Mouse (Mus musculus) CH12.LX (cell line): ENCODE measurements around the gene Rbpjl. TPM values are rescaled to one million over a fixed set of nuclear protein-coding genes. Genes with fewer than 3 reads are reported as not detected.

Experiments used
- DNase-seq: peaks from one replicate; pipeline ENCODE4 v3.0.0-alpha.2; 2013; ENCODE audit errors: extremely low read depth
- H3K27ac ChIP-seq: 2 replicates; pipeline ENCODE4 v1.5.1; 2012; ENCODE audit warnings: low read depth, mild to moderate bottlenecking, control low read depth, moderate library complexity; ENCODE audit not compliant: insufficient read depth
- H3K27me3 ChIP-seq: replicated peaks from 2 replicates; pipeline ENCODE3; 2012; ENCODE audit warnings: inconsistent platforms
- H3K36me3 ChIP-seq, 2 experiments: replicated peaks in 1 of 2; 2 replicates each; pipeline versions ENCODE3 to v1.6.1; 2012; ENCODE audit warnings: inconsistent platforms in 1 of 2, low read length in 1 of 2, mild to moderate bottlenecking in 1 of 2, mixed read lengths in 1 of 2, moderate library complexity in 1 of 2; ENCODE audit not compliant: control insufficient read depth in 1 of 2, insufficient read depth in 1 of 2
- H3K4me1 ChIP-seq, 2 experiments: 2 replicates each; pipeline ENCODE4 v1.6.1; 2012; ENCODE audit warnings: inconsistent platforms in 1 of 2, moderate library complexity in 1 of 2; ENCODE audit not compliant: insufficient read depth in 2 of 2, control insufficient read depth in 1 of 2
- H3K4me2 ChIP-seq: 2 replicates; pipeline ENCODE4 v1.6.1; 2012; ENCODE audit warnings: low read depth, mild to moderate bottlenecking, control low read depth; ENCODE audit not compliant: poor library complexity, insufficient read depth, severe bottlenecking
- H3K4me3 ChIP-seq, 3 experiments: fragments of 150-350 bp in 1 of 3; sonication (generic) in 1 of 3; replicated peaks in 1 of 3; 2 replicates each; pipeline versions ENCODE3 to v1.5.1; 2011 to 2012; ENCODE audit warnings: low read depth in 2 of 3, low read length in 2 of 3, mild to moderate bottlenecking in 2 of 3, moderate library complexity in 2 of 3, control low read depth in 1 of 3, improper control_type of control experiment in 1 of 3, inconsistent platforms in 1 of 3, mixed read lengths in 1 of 3; ENCODE audit not compliant: poor library complexity in 1 of 3
- H3K79me2 ChIP-seq: replicated peaks from 2 replicates; pipeline ENCODE4 v1.6.1; 2012; ENCODE audit warnings: mild to moderate bottlenecking, moderate library complexity; ENCODE audit not compliant: control insufficient read depth, poor library complexity, insufficient read depth, severe bottlenecking; ENCODE audit errors: extremely low read depth
- H3K9ac ChIP-seq: 2 replicates; pipeline ENCODE4 v1.6.1; 2012; ENCODE audit warnings: low read depth, mild to moderate bottlenecking, control low read depth, moderate library complexity; ENCODE audit not compliant: insufficient read depth
- H3K9me3 ChIP-seq: replicated peaks from 2 replicates; pipeline ENCODE3; 2012; ENCODE audit warnings: low read length, inconsistent platforms, mixed read lengths
- BHLHE40 ChIP-seq: IDR thresholded peaks from 2 replicates; pipeline ENCODE4 v1.6.1; 2011; ENCODE audit warnings: mild to moderate bottlenecking, low read depth, low read length, improper control_type of control experiment
- CHD1 ChIP-seq: IDR thresholded peaks from 2 replicates; pipeline ENCODE4 v1.6.1; 2012; ENCODE audit warnings: low read depth, low read length, improper control_type of control experiment, inconsistent platforms
- CHD2 ChIP-seq: IDR thresholded peaks from 2 replicates; pipeline ENCODE4 v1.6.1; 2011; ENCODE audit warnings: low read length, improper control_type of control experiment
- CTCF ChIP-seq, 2 experiments: IDR thresholded peaks in 1 of 2; conservative IDR thresholded peaks in 1 of 2; 2 replicates each; pipeline ENCODE4 v1.5.1; 2011 to 2012; ENCODE audit warnings: low read depth in 2 of 2, low read length in 2 of 2, improper control_type of control experiment in 1 of 2, inconsistent platforms in 1 of 2, mild to moderate bottlenecking in 1 of 2, moderate library complexity in 1 of 2
- E2F4 ChIP-seq: IDR thresholded peaks from 2 replicates; pipeline ENCODE4 v1.6.1; 2011; ENCODE audit warnings: low read depth, low read length, improper control_type of control experiment; ENCODE audit not compliant: insufficient replicate concordance
- ELF1 ChIP-seq: IDR thresholded peaks from 2 replicates; pipeline ENCODE4 v1.6.1; 2014; ENCODE audit warnings: low read depth, mild to moderate bottlenecking, inconsistent platforms, low read length, improper control_type of control experiment
- EP300 ChIP-seq: IDR thresholded peaks from 2 replicates; pipeline ENCODE4 v1.6.1; 2011; ENCODE audit warnings: low read length, improper control_type of control experiment
- ETS1 ChIP-seq: conservative IDR thresholded peaks from 2 replicates; pipeline ENCODE4 v1.6.1; 2012; ENCODE audit warnings: low read depth, mild to moderate bottlenecking, inconsistent platforms, low read length, improper control_type of control experiment, moderate library complexity
- GABPA ChIP-seq: IDR thresholded peaks from 2 replicates; pipeline ENCODE4 v1.6.1; 2012; ENCODE audit warnings: low read depth, low read length, improper control_type of control experiment, inconsistent platforms; ENCODE audit not compliant: insufficient replicate concordance
- HCFC1 ChIP-seq: IDR thresholded peaks from 2 replicates; pipeline ENCODE4 v1.6.1; 2012; ENCODE audit warnings: low read depth, mild to moderate bottlenecking, inconsistent platforms, low read length, improper control_type of control experiment
- IRF4 ChIP-seq: IDR thresholded peaks from 2 replicates; pipeline ENCODE4 v1.6.1; 2014; ENCODE audit warnings: low read depth, mild to moderate bottlenecking, inconsistent platforms, low read length, improper control_type of control experiment
- JUN ChIP-seq: IDR thresholded peaks from 2 replicates; pipeline ENCODE4 v1.6.1; 2011; ENCODE audit warnings: low read depth, mild to moderate bottlenecking, low read length, improper control_type of control experiment, moderate library complexity; ENCODE audit not compliant: insufficient read depth
- JUND ChIP-seq: conservative IDR thresholded peaks from 2 replicates; pipeline ENCODE4 v1.6.1; 2011; ENCODE audit warnings: low read depth, low read length, improper control_type of control experiment
- KAT2A ChIP-seq: IDR thresholded peaks from 2 replicates; pipeline ENCODE4 v1.6.1; 2012; ENCODE audit warnings: low read length, improper control_type of control experiment, inconsistent platforms; ENCODE audit not compliant: insufficient replicate concordance
- MAFK ChIP-seq: IDR thresholded peaks from 2 replicates; pipeline ENCODE4 v1.6.1; 2011; ENCODE audit warnings: low read length, improper control_type of control experiment; ENCODE audit not compliant: insufficient replicate concordance
- MAX ChIP-seq: IDR thresholded peaks from 2 replicates; pipeline ENCODE4 v1.6.1; 2011; ENCODE audit warnings: low read length, improper control_type of control experiment
- MAZ ChIP-seq: IDR thresholded peaks from 2 replicates; pipeline ENCODE4 v1.6.1; 2012; ENCODE audit warnings: low read depth, mild to moderate bottlenecking, inconsistent platforms, low read length, improper control_type of control experiment, moderate library complexity
- MEF2A ChIP-seq: IDR thresholded peaks from 2 replicates; pipeline ENCODE4 v1.6.1; 2014; ENCODE audit warnings: low read depth, mild to moderate bottlenecking, inconsistent platforms, low read length, improper control_type of control experiment, borderline replicate concordance
- MXI1 ChIP-seq: IDR thresholded peaks from 2 replicates; pipeline ENCODE4 v1.6.1; 2011; ENCODE audit warnings: mild to moderate bottlenecking, low read depth, low read length, improper control_type of control experiment
- MYC ChIP-seq: IDR thresholded peaks from 2 replicates; pipeline ENCODE4 v1.6.1; 2011; ENCODE audit warnings: low read depth, mild to moderate bottlenecking, improper control_type of control experiment, low read length
- NELFE ChIP-seq: IDR thresholded peaks from 2 replicates; pipeline ENCODE4 v1.6.1; 2011; ENCODE audit warnings: low read depth, low read length, improper control_type of control experiment
- NRF1 ChIP-seq: IDR thresholded peaks from 2 replicates; pipeline ENCODE4 v1.6.1; 2014; ENCODE audit warnings: low read depth, mild to moderate bottlenecking, inconsistent platforms, low read length, improper control_type of control experiment, moderate library complexity
- PAX5 ChIP-seq: IDR thresholded peaks from 2 replicates; pipeline ENCODE4 v1.6.1; 2012; ENCODE audit warnings: low read length, inconsistent platforms, mixed read lengths
- POLR2A ChIP-seq: IDR thresholded peaks from 2 replicates; pipeline ENCODE4 v1.6.1; 2011; ENCODE audit warnings: low read depth, mild to moderate bottlenecking, improper control_type of control experiment, low read length
- POLR2AphosphoS2 ChIP-seq: IDR thresholded peaks from 2 replicates; pipeline ENCODE4 v1.6.1; 2011; ENCODE audit warnings: low read depth, low read length, improper control_type of control experiment
- RAD21 ChIP-seq: IDR thresholded peaks from 2 replicates; pipeline ENCODE4 v1.6.1; 2011; ENCODE audit warnings: low read depth, mild to moderate bottlenecking, low read length, improper control_type of control experiment, moderate library complexity
- RCOR1 ChIP-seq: conservative IDR thresholded peaks from 2 replicates; pipeline ENCODE4 v1.6.1; 2012; ENCODE audit warnings: low read depth, mild to moderate bottlenecking, inconsistent platforms, low read length, improper control_type of control experiment
- SIN3A ChIP-seq: IDR thresholded peaks from 2 replicates; pipeline ENCODE4 v1.6.1; 2012; ENCODE audit warnings: low read length, improper control_type of control experiment, inconsistent platforms
- SMC3 ChIP-seq: IDR thresholded peaks from 2 replicates; pipeline ENCODE4 v1.6.1; 2011; ENCODE audit warnings: low read depth, low read length, improper control_type of control experiment
- TBP ChIP-seq: conservative IDR thresholded peaks from 2 replicates; pipeline ENCODE4 v1.6.1; 2011; ENCODE audit warnings: low read depth, low read length, improper control_type of control experiment
- TCF12 ChIP-seq: IDR thresholded peaks from 2 replicates; pipeline ENCODE4 v1.6.1; 2014; ENCODE audit warnings: low read depth, mild to moderate bottlenecking, inconsistent platforms, low read length, improper control_type of control experiment
- UBTF ChIP-seq: IDR thresholded peaks from 2 replicates; pipeline ENCODE4 v1.6.1; 2012; ENCODE audit warnings: low read depth, mild to moderate bottlenecking, inconsistent platforms, low read length, improper control_type of control experiment, moderate library complexity
- USF1 ChIP-seq: IDR thresholded peaks from 2 replicates; pipeline ENCODE4 v1.6.1; 2014; ENCODE audit warnings: low read depth, mild to moderate bottlenecking, inconsistent platforms, low read length, improper control_type of control experiment
- USF2 ChIP-seq: conservative IDR thresholded peaks from 2 replicates; pipeline ENCODE4 v1.6.1; 2011; ENCODE audit warnings: low read depth, low read length, improper control_type of control experiment
- ZC3H11A ChIP-seq: IDR thresholded peaks from 2 replicates; pipeline ENCODE4 v1.6.1; 2012; ENCODE audit warnings: low read depth, mild to moderate bottlenecking, inconsistent platforms, low read length, improper control_type of control experiment
- ZKSCAN1 ChIP-seq: IDR thresholded peaks from 2 replicates; pipeline ENCODE4 v1.6.1; 2012; ENCODE audit warnings: low read depth, inconsistent platforms, low read length, improper control_type of control experiment, borderline replicate concordance
- ZMIZ1 ChIP-seq: IDR thresholded peaks from 2 replicates; pipeline ENCODE4 v1.6.1; 2012; ENCODE audit warnings: low read depth, mild to moderate bottlenecking, inconsistent platforms, low read length, improper control_type of control experiment
- ZNF384 ChIP-seq: IDR thresholded peaks from 2 replicates; pipeline ENCODE4 v1.6.1; 2012; ENCODE audit warnings: low read depth, low read length, improper control_type of control experiment, inconsistent platforms
- dilution Hi-C: fragments of 300-500 bp; cut with MboI; formaldehyde crosslinking; loops from 2 replicates; pipeline ENCODE4 v1.14.3; 2020; ENCODE audit warnings: low sequenced_read_pairs; ENCODE audit not compliant: extremely low pct_unique_long_range_greater_than_20kb, extremely low pct_ligation_motif_present
- in situ Hi-C: fragments of 300-500 bp; cut with MboI; formaldehyde crosslinking; loops from 3 replicates; pipeline ENCODE4 v1.14.3; 2019; ENCODE audit warnings: low sequenced_read_pairs, low pct_ligation_motif_present, low pct_unique_long_range_greater_than_20kb, mixed read lengths
- polyA plus RNA-seq: library from polyadenylated mRNA; unstranded; fragments of >175 nt; gene quantifications from 2 replicates; pipeline ENCODE4 v1.2.1, GENCODE M21; 2012; ENCODE audit warnings: low read depth; ENCODE audit not compliant: insufficient read length
- total RNA-seq, 2 experiments: library from RNA; depleted of rRNA; stranded (reverse); fragments of 300-350 nt in 1 of 2; fragments of >200 nt in 1 of 2; gene quantifications; 2 replicates each; pipeline ENCODE4 v1.2.3; 2012 to 2014

Gene Rbpjl
- total and polyA plus RNA-seq, 3 experiments, result 0.08 TPM; not detected in 2

GRCm38 (mm10) chr2:164441155-164441554, 38.2 kb downstream of the Rbpjl start:
- Histone ChIP-seq H3K4me3 (peak overlapping the region; percentile 58 to 72 (median 63)), H3K79me2 (peaks cover 36% of the 10 kb centered on the region), H3K9ac (peak overlapping the region; percentile 87; the same call in 1 of the 2 replicates), H3K27me3 (peaks cover 13% of the 10 kb centered on the region), H3K36me3 (peaks cover 0 to 18% of the 10 kb centered on the region in 2 experiments), H3K27ac (no peak overlapping the region; the same call in 1 of the 2 replicates), H3K4me2 (peak overlapping the region; percentile 77), H3K4me1 (peaks cover 30 to 72% of the 10 kb centered on the region in 2 experiments), H3K9me3 (no peaks in the 10 kb centered on the region)
- peak; percentile 87 for DNase-seq
- in situ Hi-C loops (no loop called here), dilution Hi-C loops (no loop called here)
- peak; percentile 90 for TF ChIP-seq SIN3A
- TF ChIP-seq MAX, result peak; percentile 92
- peak; percentile 40; the same call in 1 of the 2 replicates for TF ChIP-seq ELF1
- TF ChIP-seq BHLHE40, result peak; percentile 98
- TF ChIP-seq CHD1, result no peak
- TF ChIP-seq GABPA, result no peak
- TF ChIP-seq RAD21, result no peak; the same call in 1 of the 2 replicates
- TF ChIP-seq TCF12, result peak; percentile 99
- no peak for TF ChIP-seq UBTF
- 0 out of 2 replicates have a peak, but pooled peaks have one; percentile 17 for TF ChIP-seq USF2
- 0 out of 2 replicates have a peak, but pooled peaks have one; percentile 9 for TF ChIP-seq JUN
- TF ChIP-seq CTCF (conservative IDR thresholded peaks at IDR 0.05 in 1 of 2, IDR thresholded peaks at IDR 0.05 in 1 of 2; ENCODE audit: low read depth in 2 of 2, low read length in 2 of 2), result peak in 1 of 2 experiments; percentile 15; a peak in 2 of 4 replicates
- 0 out of 2 replicates have a peak, but pooled peaks have one; percentile 23 for TF ChIP-seq NRF1
- TF ChIP-seq HCFC1, result peak; percentile 45; the same call in 1 of the 2 replicates
- TF ChIP-seq PAX5, result no peak
- TF ChIP-seq SMC3, result no peak
- TF ChIP-seq KAT2A, result 0 out of 2 replicates have a peak, but pooled peaks have one; percentile 12
- TF ChIP-seq MAZ, result peak; percentile 81
- TF ChIP-seq CHD2, result peak; percentile 87
- peak; percentile 86 for TF ChIP-seq MEF2A
- TF ChIP-seq TBP, result no peak; the same call in 1 of the 2 replicates
- TF ChIP-seq E2F4, result no peak
- no peak for TF ChIP-seq ZMIZ1
- TF ChIP-seq ZC3H11A, result no peak
- peak; percentile 90 for TF ChIP-seq MYC
- TF ChIP-seq ZNF384, result 0 out of 2 replicates have a peak, but pooled peaks have one; percentile 16
- TF ChIP-seq JUND, result 0 out of 2 replicates have a peak, but pooled peaks have one; percentile 22
- peak; percentile 98 for TF ChIP-seq ETS1
- no peak for TF ChIP-seq POLR2AphosphoS2
- peak; percentile 75 for TF ChIP-seq MAFK
- TF ChIP-seq ZKSCAN1, result no peak
- no peak for TF ChIP-seq POLR2A
- TF ChIP-seq EP300, result peak; percentile 95
- TF ChIP-seq MXI1, result peak; percentile 62
- TF ChIP-seq NELFE, result no peak
- peak; percentile 75 for TF ChIP-seq IRF4
- peak; percentile 64; the same call in 1 of the 2 replicates for TF ChIP-seq RCOR1
- TF ChIP-seq USF1, result peak; percentile 51
